Mouse (Mus musculus) midbrain, embryonic 11.5 days (tissue): Measurements from ENCODE around the gene Col5a1. TPM values are rescaled to one million over a fixed set of nuclear protein-coding genes. Genes with fewer than 3 reads are reported as not detected.

Source experiments
- ATAC-seq: fragments of 200-750 bp; cut with Nextera tagmentation; 2 replicates; pipeline ENCODE4 v1.8.0; 2017; ENCODE audit warnings: moderate TSS enrichment, moderate library complexity; ENCODE audit not compliant: low FRiP score
- DNase-seq: peaks from one replicate; pipeline ENCODE4 v3.0.0; 2015; ENCODE audit warnings: low spot score; ENCODE audit errors: missing footprints
- H3K27ac ChIP-seq: fragments of 300-500 bp; sonication (generic); 2 replicates; pipeline ENCODE4 v1.5.1; 2014; ENCODE audit warnings: low read depth, low read length
- H3K27me3 ChIP-seq: fragments of 300-500 bp; sonication (generic); 2 replicates; pipeline ENCODE4 v1.6.1; 2014; ENCODE audit warnings: mild to moderate bottlenecking, low read length, moderate library complexity, mixed read lengths; ENCODE audit not compliant: control insufficient read depth, insufficient read depth
- H3K36me3 ChIP-seq: fragments of 300-500 bp; sonication (generic); 2 replicates; pipeline ENCODE4 v1.6.1; 2014; ENCODE audit warnings: mild to moderate bottlenecking, low read length, moderate library complexity, mixed read lengths; ENCODE audit not compliant: control insufficient read depth, insufficient read depth
- H3K4me1 ChIP-seq: fragments of 300-500 bp; sonication (generic); 2 replicates; pipeline ENCODE4 v1.6.1; 2014; ENCODE audit warnings: low read length; ENCODE audit not compliant: control insufficient read depth, insufficient read depth
- H3K4me2 ChIP-seq: fragments of 300-500 bp; sonication (generic); 2 replicates; pipeline ENCODE4 v1.6.1; 2014; ENCODE audit warnings: mild to moderate bottlenecking, moderate library complexity
- H3K4me3 ChIP-seq: fragments of 300-500 bp; sonication (generic); 2 replicates; pipeline ENCODE4 v1.5.1; 2014; ENCODE audit warnings: low read depth, low read length
- H3K9ac ChIP-seq: fragments of 300-500 bp; sonication (generic); 2 replicates; pipeline ENCODE4 v1.6.1; 2014; ENCODE audit warnings: low read length
- H3K9me3 ChIP-seq: fragments of 300-500 bp; sonication (generic); 2 replicates; pipeline ENCODE4 v1.6.1; 2016; ENCODE audit warnings: low read length; ENCODE audit not compliant: control insufficient read depth
- WGBS: fragments of 180-500 bp; shearing (Covaris S2); extraction: QIAGEN DNeasy Blood & Tissue Kit; methylation state at CpG from one replicate; pipeline ENCODE4 v1.1.7; 2014; 5-methylcytosine and 5-hydroxymethylcytosine counted together
- polyA plus RNA-seq: library from polyadenylated mRNA; unstranded; fragments of >200 nt; fragmentation: Nextera tagmentation; extraction: Ambion mirVana; gene quantifications from 2 replicates; pipeline ENCODE4 v1.2.1, GENCODE M21; 2014

Gene Col5a1
- polyA plus RNA-seq, 1 experiment from 2014 or later = 21.6 TPM

DNA sequence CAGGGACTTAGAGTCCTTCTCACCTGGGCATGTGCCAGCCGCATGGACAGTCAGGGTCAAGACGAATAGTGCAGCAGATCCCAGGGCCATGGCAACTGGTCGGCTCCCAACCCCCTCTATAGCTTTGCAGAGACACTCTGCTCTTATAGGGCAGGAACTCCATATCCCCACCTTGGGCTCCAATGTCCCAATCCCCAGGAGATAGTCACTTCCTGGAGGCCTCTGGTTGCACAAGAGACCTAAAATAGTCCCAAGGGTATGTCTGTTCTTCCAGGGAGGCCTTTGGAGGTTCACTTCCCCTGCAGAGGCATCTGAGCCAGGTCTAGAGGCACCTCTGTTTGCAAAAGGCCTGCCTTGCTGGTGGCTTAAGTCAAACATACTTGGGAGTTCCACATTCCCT lies 198.5 kb downstream of the Col5a1 start, which contains the start of gene Fcnb:
Gene Fcnb (minus strand): TSS at position 118 of the 400 bp plus-strand sequence.
- Histone ChIP-seq H3K27me3 (no peaks in the 10 kb centered on the region), H3K27ac (no peak within 1 kb of the TSS), H3K9me3 (no peaks in the 10 kb centered on the region), H3K9ac (no peak within 1 kb of the TSS), H3K4me2 (no peak within 1 kb of the TSS), H3K4me3 (no peak within 1 kb of the TSS), H3K4me1 (no peaks in the 10 kb centered on the region), H3K36me3 (no peaks in the 10 kb centered on the region)
- DNase-seq (peak; percentile 39), ATAC-seq (no peak)
- WGBS = 88% methylated on average over 3 of the region's 3 CpGs

GRCm38 (mm10) chr2:28086112-28086511 lies 199.9 kb downstream of the Col5a1 start:
- no peak for ATAC-seq
- Histone ChIP-seq H3K9me3 (no peaks in the 10 kb centered on the region), H3K36me3 (no peaks in the 10 kb centered on the region), H3K4me1 (peaks cover 2% of the 10 kb centered on the region; the same call in 1 of the 2 replicates), H3K27ac (no peak overlapping the region), H3K4me3 (no peak overlapping the region), H3K4me2 (no peak overlapping the region), H3K27me3 (no peaks in the 10 kb centered on the region), H3K9ac (no peak overlapping the region)
- peak; percentile 17 for DNase-seq
- 85% methylated on average over 10 of the region's 10 CpGs for WGBS

- H3K4me2 ChIP-seq = no peak overlapping the region
- WGBS = 87% methylated on average over 5 of the region's 5 CpGs
- no peak overlapping the region for H3K4me3 ChIP-seq
- no peak overlapping the region for H3K27ac ChIP-seq
- peaks cover 2% of the 10 kb centered on the region; the same call in 1 of the 2 replicates for H3K4me1 ChIP-seq
- ATAC-seq (no peak), DNase-seq (peak; percentile 71)
- H3K36me3 ChIP-seq = no peaks in the 10 kb centered on the region
- H3K9ac ChIP-seq = no peak overlapping the region
- H3K27me3 ChIP-seq = no peaks in the 10 kb centered on the region
- no peaks in the 10 kb centered on the region for H3K9me3 ChIP-seq
These were observed 202.9 kb downstream of the Col5a1 start for GRCm38 (mm10) chr2:28089095-28089494.

Other genes with a start within 250 kb of the Col5a1 start
- gene Rxra, start 210.0 kb upstream of the Col5a1 start, polyA plus RNA-seq = 6.7 and 6.9 TPM in 2 replicates
- 0.15 and 0.32 TPM in 2 replicates for gene Fcnb, start 198.5 kb downstream of the Col5a1 start, polyA plus RNA-seq